Mouse (Mus musculus) forebrain, embryonic 10.5 days (tissue): ENCODE measurements around the gene Cavin1. TPM values are rescaled to one million over a fixed set of nuclear protein-coding genes. Genes with fewer than 3 reads are reported as not detected.

Experiments used
- DNase-seq: peaks from one replicate; pipeline ENCODE4 v3.0.0-alpha.2; 2017; ENCODE audit warnings: low spot score; ENCODE audit errors: extremely low spot score
- H3K27ac ChIP-seq: fragments of 300-500 bp; sonication (generic); 2 replicates; pipeline ENCODE4 v1.5.1; 2016; ENCODE audit warnings: mild to moderate bottlenecking
- H3K27me3 ChIP-seq: fragments of 300-500 bp; sonication (generic); 2 replicates; pipeline ENCODE4 v1.6.1; 2016; ENCODE audit warnings: mild to moderate bottlenecking; ENCODE audit not compliant: poor library complexity, severe bottlenecking
- H3K36me3 ChIP-seq: fragments of 300-500 bp; sonication (generic); replicated peaks from 2 replicates; pipeline ENCODE4 v1.6.1; 2016; ENCODE audit warnings: mild to moderate bottlenecking, moderate library complexity
- H3K4me1 ChIP-seq: fragments of 300-500 bp; sonication (generic); 2 replicates; pipeline ENCODE4 v1.6.1; 2016
- H3K4me3 ChIP-seq: fragments of 300-500 bp; sonication (generic); 2 replicates; pipeline ENCODE4 v1.5.1; 2016; ENCODE audit warnings: mild to moderate bottlenecking, moderate library complexity
- H3K9me3 ChIP-seq: fragments of 300-500 bp; sonication (generic); 2 replicates; pipeline ENCODE4 v1.6.1; 2016; ENCODE audit warnings: mild to moderate bottlenecking, moderate library complexity
- WGBS: fragments of 180-500 bp; shearing (Covaris S2); methylation state at CpG from one replicate; pipeline ENCODE4 v1.1.7; 2016; 5-methylcytosine and 5-hydroxymethylcytosine counted together
- polyA plus RNA-seq: library from polyadenylated mRNA; unstranded; fragments of >200 nt; fragmentation: Nextera tagmentation; extraction: Ambion mirVana; gene quantifications from 2 replicates; pipeline ENCODE4 v1.2.1, GENCODE M21; 2016

The Cavin1 gene
- polyA plus RNA-seq, 1 experiment from 2014 or later, result 16.6 TPM

GRCm38 (mm10) chr11:100916432-100916971, 54.2 kb downstream of the Cavin1 start:
- H3K9me3 ChIP-seq, result no peaks in the 10 kb centered on the region
- WGBS, result 92% methylated on average over 4 of the region's 4 CpGs
- H3K27ac ChIP-seq, result no peak overlapping the region
- no peaks in the 10 kb centered on the region for H3K4me1 ChIP-seq
- DNase-seq, result no peak
- no peaks in the 10 kb centered on the region for H3K27me3 ChIP-seq
- H3K36me3 ChIP-seq, result no peaks in the 10 kb centered on the region
- no peak overlapping the region for H3K4me3 ChIP-seq

DNA sequence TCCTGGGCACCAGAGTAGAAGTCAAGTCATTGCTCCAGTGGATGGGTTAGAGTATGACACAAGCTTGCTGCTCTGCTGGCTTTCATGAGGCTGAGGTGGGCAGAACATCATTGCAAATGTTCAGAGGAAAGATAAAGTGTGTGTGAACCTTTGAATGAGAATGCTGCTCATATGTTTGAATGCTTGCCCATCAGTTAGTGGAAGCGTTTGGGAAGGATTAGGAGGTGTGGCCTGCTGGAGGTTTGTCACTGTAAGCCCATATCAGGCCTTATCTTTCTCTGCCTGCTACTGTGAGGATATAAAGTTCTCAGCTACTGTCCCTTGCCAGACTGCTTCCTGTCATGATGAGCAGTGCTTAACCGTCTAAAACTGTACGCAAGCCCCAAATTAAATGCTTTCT, 55.6 kb downstream of the Cavin1 start:
- no peaks in the 10 kb centered on the region for H3K27me3 ChIP-seq
- no peaks in the 10 kb centered on the region for H3K36me3 ChIP-seq
- no peak overlapping the region for H3K4me3 ChIP-seq
- H3K9me3 ChIP-seq, result no peaks in the 10 kb centered on the region
- WGBS, result 94% methylated on average over 3 of the region's 3 CpGs
- DNase-seq, result no peak
- H3K4me1 ChIP-seq, result no peaks in the 10 kb centered on the region
- no peak overlapping the region for H3K27ac ChIP-seq

DNA sequence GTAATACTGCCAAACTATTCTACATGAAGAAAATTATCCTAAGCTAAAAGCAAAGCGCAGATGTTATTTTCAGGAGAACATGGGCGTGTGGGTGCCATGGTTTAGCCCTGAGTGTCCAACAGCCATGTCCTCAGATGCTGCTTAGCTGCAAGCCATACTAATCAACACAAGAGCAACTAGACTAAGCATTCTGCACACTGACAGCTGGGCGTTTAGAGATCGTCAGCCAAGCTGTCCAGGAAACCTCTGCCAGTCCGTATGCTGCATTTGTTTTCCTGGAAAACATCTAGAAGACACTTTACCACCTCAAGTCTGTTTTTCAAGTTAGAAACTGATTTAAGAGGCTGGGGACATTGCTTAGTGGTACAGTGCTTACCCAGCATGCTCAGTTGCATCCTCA, 56.3 kb downstream of the Cavin1 start:
- Histone ChIP-seq H3K27me3 (no peaks in the 10 kb centered on the region), H3K4me3 (no peak overlapping the region), H3K36me3 (no peaks in the 10 kb centered on the region), H3K27ac (no peak overlapping the region), H3K4me1 (no peaks in the 10 kb centered on the region), H3K9me3 (no peaks in the 10 kb centered on the region)
- WGBS, result 89% methylated on average over 5 of the region's 5 CpGs
- no peak for DNase-seq

GRCm38 (mm10) chr11:100912401-100913155, 58.1 kb downstream of the Cavin1 start:
- H3K4me1 ChIP-seq, result no peaks in the 10 kb centered on the region
- no peak for DNase-seq
- H3K9me3 ChIP-seq, result no peaks in the 10 kb centered on the region
- WGBS, result 93% methylated on average over 17 of the region's 17 CpGs
- no peaks in the 10 kb centered on the region for H3K27me3 ChIP-seq
- no peak overlapping the region for H3K4me3 ChIP-seq
- no peak overlapping the region for H3K27ac ChIP-seq
- H3K36me3 ChIP-seq, result no peaks in the 10 kb centered on the region; the same call in 1 of the 2 replicates

DNA sequence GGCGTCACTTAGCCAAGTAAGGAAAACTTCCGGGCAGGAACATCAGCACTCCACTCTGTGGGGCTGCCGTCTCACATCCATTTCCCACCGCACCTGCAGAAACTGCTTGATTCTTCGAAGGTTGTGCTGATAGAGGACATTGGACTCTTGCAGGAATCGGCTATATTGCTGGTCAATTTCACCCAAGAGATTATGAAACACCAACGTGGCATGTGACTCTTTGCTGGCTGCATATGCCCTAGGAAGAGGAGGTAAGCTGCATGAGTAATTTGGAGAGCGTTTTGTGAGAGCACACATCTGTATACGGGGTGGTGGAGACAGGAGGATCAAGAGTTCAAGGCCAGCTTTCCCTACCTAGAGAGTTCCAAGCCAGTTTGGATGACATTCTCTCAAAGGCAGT, 62.1 kb downstream of the Cavin1 start:
- H3K27me3 ChIP-seq, result no peaks in the 10 kb centered on the region
- H3K36me3 ChIP-seq, result peaks cover 12% of the 10 kb centered on the region
- 88% methylated on average over 9 of the region's 9 CpGs for WGBS
- no peak overlapping the region for H3K4me3 ChIP-seq
- DNase-seq, result no peak
- H3K4me1 ChIP-seq, result no peaks in the 10 kb centered on the region
- no peak overlapping the region for H3K27ac ChIP-seq
- H3K9me3 ChIP-seq, result no peaks in the 10 kb centered on the region

GRCm38 (mm10) chr11:100908112-100908511, 62.6 kb downstream of the Cavin1 start:
- no peaks in the 10 kb centered on the region for H3K27me3 ChIP-seq
- H3K9me3 ChIP-seq, result no peaks in the 10 kb centered on the region
- H3K4me3 ChIP-seq, result no peak overlapping the region
- no peak for DNase-seq
- H3K36me3 ChIP-seq, result peaks cover 16% of the 10 kb centered on the region
- H3K4me1 ChIP-seq, result no peaks in the 10 kb centered on the region
- H3K27ac ChIP-seq, result no peak overlapping the region
- WGBS, result 92% methylated on average over 2 of the region's 2 CpGs

- H3K27me3 ChIP-seq, result no peaks in the 10 kb centered on the region
- no peak overlapping the region for H3K4me3 ChIP-seq
- WGBS, result 90% methylated on average over 4 of the region's 4 CpGs
- H3K36me3 ChIP-seq, result peaks cover 22% of the 10 kb centered on the region
- H3K9me3 ChIP-seq, result peaks cover 2% of the 10 kb centered on the region
- H3K4me1 ChIP-seq, result no peaks in the 10 kb centered on the region
- no peak for DNase-seq
- no peak overlapping the region for H3K27ac ChIP-seq
Measured at GRCm38 (mm10) chr11:100906885-100907284, 63.8 kb downstream of the Cavin1 start.

Other genes starting within 250 kb of the Cavin1 start
- gene Rab5c, start 232.7 kb downstream of the Cavin1 start, polyA plus RNA-seq, result 13.2 and 14.9 TPM in 2 replicates
- gene Kcnh4, start 210.9 kb downstream of the Cavin1 start, polyA plus RNA-seq, result 0.62 and 0.78 TPM in 2 replicates
- gene Hcrt, start 208.0 kb downstream of the Cavin1 start, polyA plus RNA-seq, result not detected in 2 replicates
- 2.8 and 3.0 TPM in 2 replicates for gene Ghdc, start 199.9 kb downstream of the Cavin1 start, polyA plus RNA-seq
- 14.9 and 16.2 TPM in 2 replicates for gene Stat5b, start 120.2 kb downstream of the Cavin1 start, polyA plus RNA-seq
- 1.7 TPM in 2 replicates for gene Stat5a, start 111.5 kb downstream of the Cavin1 start, polyA plus RNA-seq
- 15.0 and 15.6 TPM in 2 replicates for gene Stat3, start 31.3 kb downstream of the Cavin1 start, polyA plus RNA-seq
- 34.5 and 36.9 TPM in 2 replicates for gene Atp6v0a1, start 38.6 kb upstream of the Cavin1 start, polyA plus RNA-seq
- 8.2 and 9.3 TPM in 2 replicates for gene Naglu, start 99.1 kb upstream of the Cavin1 start, polyA plus RNA-seq
- 0.10 and 0.11 TPM in 2 replicates for gene Hsd17b1, start 107.5 kb upstream of the Cavin1 start, polyA plus RNA-seq
- gene Coasy, start 111.7 kb upstream of the Cavin1 start, polyA plus RNA-seq, result 51.4 and 53.3 TPM in 2 replicates
- gene Mlx, start 116.4 kb upstream of the Cavin1 start, polyA plus RNA-seq, result 37.3 and 41.1 TPM in 2 replicates
- gene Psmc3ip, start 124.5 kb upstream of the Cavin1 start, polyA plus RNA-seq, result 78.1 and 96.4 TPM in 2 replicates
- 14.6 and 15.5 TPM in 2 replicates for gene Retreg3, start 149.0 kb upstream of the Cavin1 start, polyA plus RNA-seq
- 143 and 145 TPM in 2 replicates for gene Tubg1, start 149.1 kb upstream of the Cavin1 start, polyA plus RNA-seq
- 2.3 and 2.7 TPM in 2 replicates for gene Tubg2, start 185.0 kb upstream of the Cavin1 start, polyA plus RNA-seq
- 0.12 and 0.16 TPM in 2 replicates for gene Cntnap1, start 199.6 kb upstream of the Cavin1 start, polyA plus RNA-seq
- 3.5 and 4.8 TPM in 2 replicates for gene Plekhh3, start 200.5 kb upstream of the Cavin1 start, polyA plus RNA-seq
- gene Ccr10, start 204.6 kb upstream of the Cavin1 start, polyA plus RNA-seq, result not detected in 2 replicates